Mouse (Mus musculus): ENCODE measurements at regions not wholly inside any gene's neighbourhood (a gene's known extent, or its start where the extent isn't known, plus 50 kb on each side); places are given as distances from the start of the nearest gene placed in this dataset.

DNA sequence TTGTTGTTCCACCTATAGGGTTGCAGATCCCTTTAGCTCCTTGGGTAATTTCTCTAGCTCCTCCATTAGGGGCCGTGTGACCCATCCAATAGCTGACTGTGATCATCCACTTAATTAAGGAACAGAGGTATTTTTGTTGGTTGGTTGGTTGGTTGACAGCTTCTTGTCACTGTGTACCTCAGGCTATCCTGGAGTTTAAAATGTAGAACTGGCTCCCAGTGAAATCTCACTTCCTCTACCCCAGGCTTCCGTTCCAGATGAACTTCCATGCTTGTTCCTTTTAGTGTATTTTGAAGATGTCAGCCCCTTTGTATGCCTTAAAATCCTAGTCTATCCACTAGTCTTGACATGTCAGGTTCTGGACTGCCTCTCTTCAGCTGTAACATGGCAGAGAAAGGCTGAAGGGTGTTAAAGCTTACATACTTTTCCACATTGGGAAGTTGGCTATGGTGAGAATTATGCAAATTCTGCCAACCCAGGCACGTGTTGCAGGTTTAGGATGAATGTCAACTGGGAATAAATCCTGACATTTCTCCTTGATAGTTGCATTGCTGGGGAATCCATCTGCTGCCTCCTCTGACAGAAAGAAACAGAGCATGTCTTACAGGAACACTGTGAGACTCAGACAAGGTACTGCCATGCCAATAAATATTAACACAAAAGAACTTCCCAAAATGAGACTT lies 191.6 kb upstream of the Chl1 start:
- no peak overlapping the region for H3K4me2 ChIP-seq
- H3K27me3 ChIP-seq: no peaks in the 10 kb centered on the region
- H3K4me1 ChIP-seq: peaks cover 11% of the 10 kb centered on the region; the same call in 1 of the 2 replicates
- no peaks in the 10 kb centered on the region for H3K36me3 ChIP-seq (replicated peaks)
- WGBS: 75% methylated on average over 3 of the region's 3 CpGs
- no peak overlapping the region for H3K27ac ChIP-seq
- H3K9me3 ChIP-seq: no peaks in the 10 kb centered on the region
- H3K4me3 ChIP-seq (replicated peaks): no peak overlapping the region
- no peak for ATAC-seq (ENCODE audit: low FRiP score)
- no peak overlapping the region for H3K9ac ChIP-seq

GRCm38 (mm10) chr6:103319964-103320363 lies 190.4 kb upstream of the Chl1 start:
- Histone ChIP-seq H3K4me1 (peaks cover 11% of the 10 kb centered on the region; the same call in 1 of the 2 replicates), H3K9me3 (no peaks in the 10 kb centered on the region), H3K27me3 (no peaks in the 10 kb centered on the region), H3K4me3 (replicated peaks) (no peak overlapping the region), H3K27ac (no peak overlapping the region), H3K36me3 (replicated peaks) (no peaks in the 10 kb centered on the region), H3K4me2 (no peak overlapping the region), H3K9ac (no peak overlapping the region)
- 77% methylated on average over 2 of the region's 2 CpGs for WGBS
- 0 out of 2 replicates have a peak, but pooled peaks have one; percentile 46 for ATAC-seq (ENCODE audit: low FRiP score)

DNA sequence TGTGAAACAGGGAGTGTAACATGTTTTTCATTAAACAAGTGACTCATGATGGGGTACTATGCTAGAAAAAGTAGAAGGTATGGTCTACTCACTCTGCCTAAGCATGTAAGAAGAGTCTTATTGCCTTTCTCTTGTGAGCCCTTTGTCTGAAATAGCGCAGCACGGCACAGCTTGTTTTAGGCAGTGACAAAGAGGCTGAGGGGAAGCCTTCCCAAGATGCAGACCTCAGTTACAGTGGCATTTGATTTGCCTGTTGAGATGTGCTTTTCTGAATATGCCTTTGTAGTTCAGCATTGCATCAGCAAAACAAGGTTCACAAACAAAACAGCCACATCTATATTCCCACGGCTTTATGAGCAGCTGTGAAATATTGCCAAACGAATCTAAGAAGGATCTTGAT lies 189.8 kb upstream of the Chl1 start:
- H3K9me3 ChIP-seq: no peaks in the 10 kb centered on the region
- no peaks in the 10 kb centered on the region for H3K27me3 ChIP-seq
- H3K4me2 ChIP-seq: no peak overlapping the region
- no peak for ATAC-seq (ENCODE audit: low FRiP score)
- 50% methylated on average over 4 of the region's 4 CpGs for WGBS
- no peak overlapping the region for H3K4me3 ChIP-seq (replicated peaks)
- H3K36me3 ChIP-seq (replicated peaks): no peaks in the 10 kb centered on the region
- H3K4me1 ChIP-seq: peaks cover 11% of the 10 kb centered on the region; the same call in 1 of the 2 replicates
- no peak overlapping the region for H3K9ac ChIP-seq
- H3K27ac ChIP-seq: 0 out of 2 replicates have a peak overlapping the region, but pooled peaks have one; percentile 31

DNA sequence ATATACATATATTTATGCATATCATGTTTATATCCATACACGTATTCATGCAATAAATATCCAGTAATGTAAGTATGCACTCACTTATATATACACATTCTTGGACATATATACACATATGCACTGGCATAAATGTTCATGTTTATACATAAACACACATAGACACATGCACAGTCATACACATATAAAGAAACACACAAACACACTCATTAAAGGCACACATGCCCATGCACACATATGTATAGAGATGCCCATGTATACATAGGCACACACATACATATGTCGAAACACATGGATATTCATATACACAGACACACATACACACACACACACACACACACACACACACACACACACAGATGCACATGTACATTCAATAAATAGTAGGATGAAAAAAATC lies 189.3 kb upstream of the Chl1 start:
- 87% methylated on average over 2 of the region's 2 CpGs for WGBS
- H3K27ac ChIP-seq: no peak overlapping the region
- H3K9ac ChIP-seq: no peak overlapping the region
- H3K4me3 ChIP-seq (replicated peaks): no peak overlapping the region
- H3K36me3 ChIP-seq (replicated peaks): no peaks in the 10 kb centered on the region
- H3K4me1 ChIP-seq: peaks cover 11% of the 10 kb centered on the region; the same call in 1 of the 2 replicates
- no peak overlapping the region for H3K4me2 ChIP-seq
- H3K27me3 ChIP-seq: no peaks in the 10 kb centered on the region
- no peak for ATAC-seq (ENCODE audit: low FRiP score)
- no peaks in the 10 kb centered on the region for H3K9me3 ChIP-seq

DNA sequence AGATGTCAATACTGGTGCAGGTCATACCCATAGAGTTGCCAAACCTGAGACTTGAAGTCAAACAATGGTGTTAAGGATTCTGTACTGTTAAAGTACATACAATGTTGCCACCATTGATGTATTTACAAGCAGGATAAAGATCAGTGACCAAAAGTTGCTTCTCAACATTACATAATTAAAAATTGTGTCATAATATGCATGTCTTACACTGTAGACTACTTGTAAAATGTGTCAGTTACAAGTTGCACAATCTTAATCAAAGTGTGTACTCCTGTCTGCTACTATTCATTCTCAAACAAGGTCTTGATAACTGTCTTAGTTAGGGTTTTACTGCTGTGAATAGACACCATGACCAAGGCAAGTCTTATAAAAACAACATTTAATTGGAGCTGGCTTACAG lies 187.9 kb upstream of the Chl1 start:
- Histone ChIP-seq H3K36me3 (replicated peaks) (no peaks in the 10 kb centered on the region), H3K4me3 (replicated peaks) (no peak overlapping the region), H3K9ac (no peak overlapping the region), H3K4me1 (peaks cover 5% of the 10 kb centered on the region; the same call in 1 of the 2 replicates), H3K27ac (no peak overlapping the region), H3K27me3 (no peaks in the 10 kb centered on the region), H3K4me2 (no peak overlapping the region), H3K9me3 (no peaks in the 10 kb centered on the region)
- ATAC-seq (ENCODE audit: low FRiP score): no peak

DNA sequence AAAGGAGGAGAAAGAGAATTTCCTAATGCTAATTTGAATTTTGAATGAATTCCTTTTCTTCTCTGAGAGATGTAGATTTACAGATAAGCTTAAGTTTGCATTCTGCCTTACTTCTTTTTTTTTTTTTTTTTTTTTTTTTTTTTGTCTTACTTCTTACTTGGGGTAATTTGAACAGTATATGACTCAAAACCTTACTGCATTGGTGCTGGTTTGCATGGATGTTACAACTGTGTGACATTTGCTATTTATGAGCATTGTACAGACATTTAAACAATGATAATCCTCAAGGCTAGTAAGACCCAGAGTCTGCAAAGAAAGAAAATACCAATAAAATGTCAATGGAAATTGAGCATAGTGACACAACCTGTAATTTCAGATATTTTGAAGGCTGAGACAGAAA lies 174.7 kb upstream of the Chl1 start:
- Histone ChIP-seq H3K9me3 (no peaks in the 10 kb centered on the region), H3K27ac (no peak overlapping the region), H3K36me3 (replicated peaks) (no peaks in the 10 kb centered on the region), H3K27me3 (no peaks in the 10 kb centered on the region), H3K4me1 (peaks cover 4% of the 10 kb centered on the region; the same call in 1 of the 2 replicates), H3K4me3 (replicated peaks) (no peak overlapping the region), H3K9ac (no peak overlapping the region), H3K4me2 (no peak overlapping the region)
- no peak for ATAC-seq (ENCODE audit: low FRiP score)

GRCm38 (mm10) chr6:103339961-103340732 lies 170.2 kb upstream of the Chl1 start:
- H3K27me3 ChIP-seq: no peaks in the 10 kb centered on the region
- no peak overlapping the region for H3K9ac ChIP-seq
- WGBS: 58% methylated on average over 7 of the region's 7 CpGs
- no peak overlapping the region for H3K4me3 ChIP-seq (replicated peaks)
- H3K9me3 ChIP-seq: no peaks in the 10 kb centered on the region
- no peaks in the 10 kb centered on the region for H3K36me3 ChIP-seq (replicated peaks)
- ATAC-seq (ENCODE audit: low FRiP score): 0 out of 2 replicates have a peak, but pooled peaks have one; percentile 39
- no peak overlapping the region for H3K4me2 ChIP-seq
- H3K4me1 ChIP-seq: peaks cover 4% of the 10 kb centered on the region; the same call in 1 of the 2 replicates
- no peak overlapping the region for H3K27ac ChIP-seq

DNA sequence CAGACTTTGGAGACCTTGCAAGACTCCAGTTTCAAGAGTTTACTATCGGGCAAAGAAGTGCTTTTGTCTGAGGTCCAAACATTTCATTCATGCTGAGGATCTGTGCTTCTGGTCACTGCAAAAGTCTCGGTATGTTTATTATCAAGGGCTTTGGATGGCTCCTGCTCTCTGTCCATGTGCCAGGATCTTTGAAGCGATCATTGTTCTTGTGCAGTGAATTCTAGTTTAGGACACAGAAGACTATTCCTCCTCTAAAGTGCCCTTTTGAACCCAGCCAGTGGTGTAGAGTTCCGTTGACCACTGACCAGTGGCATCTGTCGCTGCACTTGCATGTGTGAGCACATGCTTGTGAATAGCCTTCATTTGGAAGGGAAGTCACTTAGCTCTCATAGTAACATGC lies 166.9 kb upstream of the Chl1 start:
- Histone ChIP-seq H3K9me3 (no peaks in the 10 kb centered on the region), H3K9ac (no peak overlapping the region), H3K27ac (no peak overlapping the region), H3K36me3 (replicated peaks) (no peaks in the 10 kb centered on the region), H3K4me3 (replicated peaks) (no peak overlapping the region), H3K4me1 (peaks cover 4% of the 10 kb centered on the region; the same call in 1 of the 2 replicates), H3K27me3 (no peaks in the 10 kb centered on the region), H3K4me2 (no peak overlapping the region)
- WGBS: 71% methylated on average over 5 of the region's 5 CpGs
- ATAC-seq (ENCODE audit: low FRiP score): no peak

DNA sequence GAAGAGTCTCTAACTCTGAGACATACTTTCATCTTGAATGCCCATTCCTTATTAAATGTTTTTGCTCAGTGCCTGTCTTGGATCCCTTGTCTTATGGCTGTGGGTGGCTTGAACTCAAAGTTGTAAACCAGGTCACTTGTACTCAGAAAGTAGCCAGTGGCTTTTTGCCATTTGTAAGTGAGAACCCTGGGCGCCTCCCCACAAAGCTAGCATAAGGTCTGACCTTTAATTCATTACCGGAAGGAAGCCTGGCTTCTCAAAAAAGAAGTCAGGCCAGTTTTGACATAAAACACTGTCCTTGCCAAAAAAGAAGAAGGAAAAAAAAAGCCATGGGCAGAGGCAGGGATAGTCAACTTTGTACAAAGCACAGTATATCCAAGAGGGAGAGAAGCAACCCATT lies 166.0 kb upstream of the Chl1 start:
- H3K9me3 ChIP-seq: no peaks in the 10 kb centered on the region
- no peak overlapping the region for H3K9ac ChIP-seq
- H3K36me3 ChIP-seq (replicated peaks): no peaks in the 10 kb centered on the region
- 84% methylated on average over 2 of the region's 2 CpGs for WGBS
- H3K4me2 ChIP-seq: no peak overlapping the region
- no peaks in the 10 kb centered on the region for H3K27me3 ChIP-seq
- ATAC-seq (ENCODE audit: low FRiP score): no peak
- H3K4me1 ChIP-seq: peaks cover 4% of the 10 kb centered on the region; the same call in 1 of the 2 replicates
- no peak overlapping the region for H3K4me3 ChIP-seq (replicated peaks)
- H3K27ac ChIP-seq: no peak overlapping the region

DNA sequence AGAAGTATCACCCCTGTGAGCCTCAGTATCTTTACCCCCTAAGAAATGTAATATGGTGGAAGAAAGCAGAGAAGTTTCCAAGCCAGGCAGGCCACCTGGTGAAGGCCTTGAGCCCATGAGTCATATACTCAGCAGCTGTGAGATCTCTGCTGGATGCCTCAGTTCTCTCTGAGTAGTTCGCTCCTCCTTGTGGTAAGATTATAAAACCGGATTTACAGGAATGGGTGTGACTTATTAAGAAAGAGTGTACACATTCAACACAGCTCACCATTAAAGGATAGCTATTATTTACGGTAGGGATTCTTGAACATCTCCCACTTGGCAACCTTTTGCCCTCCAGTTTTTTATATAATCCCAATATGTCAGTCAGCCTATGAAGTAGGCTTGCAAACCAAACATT lies 165.2 kb upstream of the Chl1 start:
- Histone ChIP-seq H3K27ac (no peak overlapping the region), H3K9me3 (no peaks in the 10 kb centered on the region), H3K4me3 (replicated peaks) (no peak overlapping the region), H3K27me3 (no peaks in the 10 kb centered on the region), H3K4me1 (peaks cover under 1% of the 10 kb centered on the region; the same call in 1 of the 2 replicates), H3K36me3 (replicated peaks) (no peaks in the 10 kb centered on the region), H3K4me2 (no peak overlapping the region), H3K9ac (no peak overlapping the region)
- WGBS: 84% methylated on average over 3 of the region's 3 CpGs
- no peak for ATAC-seq (ENCODE audit: low FRiP score)

- Histone ChIP-seq H3K9me3 (no peaks in the 10 kb centered on the region), H3K4me1 (no peaks in the 10 kb centered on the region), H3K9ac (no peak overlapping the region), H3K27ac (no peak overlapping the region), H3K27me3 (no peaks in the 10 kb centered on the region), H3K36me3 (replicated peaks) (no peaks in the 10 kb centered on the region), H3K4me2 (no peak overlapping the region), H3K4me3 (replicated peaks) (no peak overlapping the region)
- 71% methylated on average over 3 of the region's 3 CpGs for WGBS
- ATAC-seq (ENCODE audit: low FRiP score): no peak
These were observed 157.8 kb upstream of the Chl1 start for GRCm38 (mm10) chr6:103352405-103353124.

- H3K27me3 ChIP-seq: no peaks in the 10 kb centered on the region
- peak; percentile 78 for ATAC-seq (ENCODE audit: low FRiP score)
- no peaks in the 10 kb centered on the region for H3K9me3 ChIP-seq
- no peaks in the 10 kb centered on the region for H3K36me3 ChIP-seq (replicated peaks)
- no peaks in the 10 kb centered on the region for H3K4me1 ChIP-seq
- no peak overlapping the region for H3K4me2 ChIP-seq
- no peak overlapping the region for H3K27ac ChIP-seq
- no peak overlapping the region for H3K9ac ChIP-seq
- no peak overlapping the region for H3K4me3 ChIP-seq (replicated peaks)
- WGBS: 51% methylated on average over 1 of the region's 1 CpGs
These were observed 157.0 kb upstream of the Chl1 start for GRCm38 (mm10) chr6:103353346-103353745.

Measured in forebrain, embryonic 12.5 days (tissue).